Mouse (Mus musculus): Measurements from ENCODE around the gene Agpat1.

DNA sequence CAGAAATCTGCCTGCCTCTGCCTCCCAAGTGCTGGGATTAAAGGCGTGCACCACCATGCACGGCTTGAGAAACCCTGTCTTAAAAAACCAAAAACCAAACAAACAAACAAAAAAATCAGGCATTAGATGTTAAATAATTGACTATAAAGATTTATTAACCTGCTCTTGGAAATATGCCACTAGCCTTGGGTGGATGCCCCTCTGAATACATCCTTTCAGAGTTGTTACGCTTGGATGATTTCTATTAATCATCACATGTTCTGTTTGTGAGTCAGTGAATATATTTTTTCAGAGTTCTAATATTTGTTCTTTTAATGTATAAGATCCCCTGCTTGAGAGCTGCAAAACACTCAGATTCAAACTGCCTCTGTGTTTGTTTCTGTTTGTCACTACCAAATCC is 20.9 kb downstream of the Agpat1 start:
- no peak for TF ChIP-seq POLR2A (IDR thresholded peaks at IDR 0.05; ENCODE audit: borderline replicate concordance, extremely low read depth, insufficient read depth, insufficient read length, poor library complexity, severe bottlenecking)
- no peak for TF ChIP-seq CTCF (IDR thresholded peaks at IDR 0.05; ENCODE audit: borderline replicate concordance, extremely low read depth, insufficient read depth, insufficient read length)
